Mouse (Mus musculus): Measurements from ENCODE around the gene Fkbp9.
"Not testable (repeated sequence)": the region's sequence is repeated elsewhere in the genome, so short reads cannot be mapped to it uniquely, and the experiment has no call there.

Fkbp9 gene

DNA sequence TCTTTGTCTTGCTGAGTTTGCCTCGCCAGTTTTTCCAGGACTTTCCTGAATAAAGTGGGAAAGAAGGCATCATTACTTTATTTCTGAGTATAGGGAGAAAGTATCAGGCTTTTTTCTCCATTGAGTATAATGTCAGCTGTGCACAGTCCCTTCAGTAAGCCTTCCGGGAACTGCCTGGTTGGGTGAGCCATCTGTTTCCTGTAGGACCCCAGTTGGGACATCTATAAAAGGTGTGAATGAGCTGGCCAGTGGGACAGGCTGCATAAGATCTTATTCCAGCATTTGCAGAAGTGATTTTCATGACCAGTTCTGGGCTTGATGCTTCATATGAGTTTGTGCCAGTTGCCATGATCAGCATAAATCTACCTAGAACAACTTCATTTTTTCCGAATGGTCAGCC, 11.4 kb downstream of the Fkbp9 start:
- DNase-seq, result no peak

DNA sequence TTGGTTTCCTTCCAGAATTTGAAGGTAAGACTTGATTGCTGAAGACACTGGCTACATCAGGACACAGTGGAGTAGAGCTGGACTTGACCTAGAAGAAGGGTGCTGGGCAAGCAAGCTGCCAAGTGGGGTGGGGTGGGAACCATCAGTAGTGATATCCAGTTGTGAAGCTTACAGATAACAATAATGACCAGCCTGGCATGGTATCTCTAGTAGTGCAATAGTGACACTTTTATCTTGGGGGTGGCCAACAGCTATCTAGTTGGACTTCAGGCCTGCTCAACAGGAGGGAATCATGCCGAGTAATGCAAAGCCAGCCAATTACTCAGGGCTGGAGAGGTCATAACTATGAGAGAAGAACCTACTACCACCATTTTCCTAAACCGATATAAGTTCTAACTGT, 12.5 kb downstream of the Fkbp9 start:
- DNase-seq, result no peak

DNA sequence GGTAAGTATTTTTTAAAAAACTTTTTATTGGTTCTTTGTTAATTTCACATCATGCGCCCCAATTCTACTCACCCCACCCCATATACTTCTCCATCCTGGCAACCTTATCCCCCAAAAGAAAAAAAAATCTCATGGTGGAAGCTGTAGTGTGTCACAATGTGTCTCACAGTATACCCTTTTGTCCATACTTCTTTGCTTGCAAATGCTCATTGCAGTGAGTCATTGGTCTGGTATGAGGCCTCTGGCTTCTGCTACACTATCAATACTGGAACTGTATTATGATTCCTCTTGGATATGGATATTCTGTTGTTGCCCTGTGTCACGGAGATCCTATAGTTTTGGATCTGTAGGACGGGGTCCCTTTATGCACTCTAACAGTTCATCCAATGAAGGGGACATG, 17.1 kb downstream of the Fkbp9 start:
- no peak for DNase-seq

DNA sequence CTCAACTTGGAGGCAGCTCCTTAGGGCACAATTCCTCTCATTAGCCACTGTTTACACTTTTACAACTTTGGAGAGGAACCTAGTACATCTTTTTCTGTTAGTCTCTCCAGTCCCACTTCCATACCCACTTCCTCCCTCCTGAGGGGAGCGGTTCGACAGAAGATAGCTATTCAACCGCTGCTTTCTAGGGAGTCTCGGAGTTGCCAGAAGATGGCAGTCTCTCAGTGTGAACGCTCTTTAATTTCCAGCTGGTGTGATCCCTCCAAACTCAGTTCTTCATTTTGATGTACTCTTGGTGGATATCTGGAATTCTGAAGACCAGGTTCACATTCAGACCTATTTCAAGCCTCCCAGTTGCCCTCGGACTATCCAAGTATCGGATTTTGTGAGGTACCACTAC, 18.5 kb downstream of the Fkbp9 start:
- no peak for DNase-seq

DNA sequence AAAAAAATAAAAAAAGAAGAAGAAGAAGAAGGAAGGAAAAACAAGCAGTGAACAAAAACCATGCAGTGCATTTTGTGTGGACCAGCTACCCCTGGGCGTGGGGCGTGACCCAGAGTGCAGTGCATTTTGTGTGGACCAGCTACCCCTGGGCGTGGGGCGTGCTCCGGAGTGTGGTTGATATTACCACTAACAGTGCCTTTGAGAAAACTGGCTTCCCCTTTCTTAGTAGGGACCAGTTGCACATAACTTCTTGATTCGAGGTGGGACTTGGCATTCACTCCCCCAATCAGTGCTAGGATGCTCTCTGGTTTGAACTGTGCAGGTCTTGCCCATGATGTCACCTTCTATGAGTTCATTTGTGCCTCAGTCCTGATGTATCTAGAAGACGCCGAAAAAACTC, 22.9 kb downstream of the Fkbp9 start:
- no peak for DNase-seq

DNA sequence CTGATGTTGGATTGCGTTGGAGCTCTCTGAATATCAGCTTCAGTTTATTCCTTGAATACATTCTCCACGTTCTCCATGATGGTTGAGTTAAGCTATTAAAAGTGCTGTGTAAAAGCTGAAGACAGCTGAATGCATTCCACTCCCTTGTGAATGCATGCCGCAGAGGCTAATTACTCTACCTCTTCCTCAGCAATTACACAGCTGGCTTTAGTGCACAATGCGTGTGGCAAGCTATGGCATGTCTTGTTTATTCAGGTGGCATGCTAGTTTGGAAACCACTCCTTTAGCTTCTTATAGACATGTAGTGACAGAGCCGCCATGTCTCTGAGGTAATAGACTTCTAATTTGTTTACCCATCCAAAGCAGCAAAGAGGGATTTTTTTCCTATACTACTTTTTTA, 24.9 kb downstream of the Fkbp9 start:
- DNase-seq, result no peak

DNA sequence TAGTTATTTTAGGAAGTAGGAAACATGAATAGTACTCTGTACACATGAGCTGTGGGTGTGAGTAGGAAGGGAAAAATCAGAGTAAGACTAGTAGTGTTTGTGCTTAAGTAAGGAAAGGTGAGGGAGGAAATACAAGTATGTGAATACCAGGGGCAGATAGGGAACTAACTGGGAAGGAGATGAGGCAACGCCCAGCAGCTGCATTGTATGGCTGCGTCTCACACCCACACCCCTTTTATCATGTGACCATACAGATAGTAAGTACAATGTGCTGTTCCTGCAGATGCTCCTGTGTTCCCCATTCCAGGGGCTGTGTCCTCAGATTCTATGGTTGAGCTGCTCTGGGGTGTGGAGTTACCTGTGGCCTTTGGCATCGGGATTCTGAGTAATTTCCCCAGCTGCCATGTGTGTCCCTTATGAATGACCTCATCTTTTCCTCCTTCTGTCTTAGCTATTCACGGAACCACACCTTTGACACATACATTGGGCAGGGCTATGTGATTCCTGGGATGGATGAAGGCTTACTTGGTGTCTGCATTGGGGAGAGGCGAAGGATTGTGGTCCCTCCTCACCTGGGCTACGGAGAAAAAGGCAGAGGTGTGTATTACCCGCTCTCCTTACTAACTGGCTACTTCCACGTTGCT, 28.5 kb downstream of the Fkbp9 start:
- no peak for DNase-seq

DNA sequence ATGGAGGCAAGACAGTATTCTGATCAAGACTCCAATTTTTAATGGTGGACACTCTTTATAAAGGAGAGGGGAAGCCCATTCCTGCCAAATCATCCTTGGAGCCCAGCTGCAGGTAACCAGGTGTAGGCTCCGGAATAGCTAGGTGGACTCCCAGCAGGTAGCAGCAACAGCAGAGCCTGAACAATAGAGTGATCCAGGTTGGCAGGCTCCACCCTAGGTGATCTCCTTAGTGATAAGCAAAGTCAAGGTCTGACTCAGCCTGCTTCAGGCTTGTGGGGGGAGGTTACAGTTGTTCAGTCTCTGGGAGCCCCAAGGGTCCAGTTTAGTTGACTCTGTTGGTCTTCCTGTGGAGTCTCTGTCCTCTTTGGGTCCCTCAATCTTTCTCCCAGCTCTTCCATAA, 35.0 kb downstream of the Fkbp9 start:
- DNase-seq, result not testable (repeated sequence)

DNA sequence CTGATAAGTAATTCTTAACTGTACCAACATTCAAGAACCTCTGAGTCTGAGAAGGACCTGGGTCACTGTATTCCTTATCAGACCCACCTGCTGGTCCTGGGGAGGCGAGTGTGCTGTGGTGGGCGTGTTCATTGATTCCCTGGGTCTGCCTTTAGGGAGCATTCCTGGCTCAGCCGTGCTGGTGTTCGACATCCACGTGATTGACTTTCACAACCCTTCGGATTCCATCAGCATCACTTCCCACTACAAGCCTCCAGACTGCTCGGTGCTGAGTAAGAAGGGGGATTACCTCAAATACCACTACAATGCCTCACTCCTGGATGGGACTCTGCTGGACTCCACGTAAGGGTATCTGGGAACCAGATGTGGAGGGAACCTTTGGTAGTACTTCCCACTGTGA, 36.7 kb downstream of the Fkbp9 start:
- no peak for DNase-seq

DNA sequence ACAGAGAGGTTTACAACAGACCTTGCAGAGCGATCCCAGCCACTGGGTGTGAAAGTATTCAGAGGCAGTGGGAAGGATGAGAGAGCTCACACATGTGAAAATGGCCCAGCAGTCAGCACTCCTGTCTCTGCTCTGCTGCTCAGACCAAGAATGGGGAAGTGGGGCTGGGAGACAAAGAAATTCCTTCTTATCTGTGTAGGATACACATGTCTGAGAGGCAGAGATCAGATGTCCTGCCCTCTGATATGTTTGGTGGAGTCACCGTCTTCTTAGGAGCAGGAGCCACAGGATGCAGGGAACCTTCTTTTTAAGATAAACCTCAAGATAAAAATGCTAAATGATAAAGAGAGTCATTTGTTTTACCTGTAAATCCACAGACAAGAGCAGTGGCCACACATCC, 38.2 kb downstream of the Fkbp9 start:
- no peak for DNase-seq

DNA sequence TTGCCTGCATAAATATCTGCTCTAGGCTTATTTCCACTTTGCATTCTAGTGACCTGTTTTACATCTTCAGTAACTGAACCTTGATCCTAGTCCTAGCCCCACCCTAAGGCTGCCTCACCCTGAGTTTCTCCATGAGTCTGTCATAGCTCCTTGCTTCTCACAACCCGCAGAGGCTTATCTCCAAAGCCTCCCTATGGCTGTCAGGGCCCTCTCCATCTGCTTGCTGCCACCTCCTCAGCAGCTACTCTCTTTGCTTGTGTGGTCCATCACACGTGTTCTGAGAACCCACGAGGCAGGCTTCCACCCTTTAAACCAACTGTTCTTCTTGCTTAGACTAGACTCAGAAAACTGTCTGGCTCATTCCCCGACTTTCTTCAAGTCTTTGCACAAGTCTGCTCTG, 45.0 kb downstream of the Fkbp9 start:
- DNase-seq, result no peak

DNA sequence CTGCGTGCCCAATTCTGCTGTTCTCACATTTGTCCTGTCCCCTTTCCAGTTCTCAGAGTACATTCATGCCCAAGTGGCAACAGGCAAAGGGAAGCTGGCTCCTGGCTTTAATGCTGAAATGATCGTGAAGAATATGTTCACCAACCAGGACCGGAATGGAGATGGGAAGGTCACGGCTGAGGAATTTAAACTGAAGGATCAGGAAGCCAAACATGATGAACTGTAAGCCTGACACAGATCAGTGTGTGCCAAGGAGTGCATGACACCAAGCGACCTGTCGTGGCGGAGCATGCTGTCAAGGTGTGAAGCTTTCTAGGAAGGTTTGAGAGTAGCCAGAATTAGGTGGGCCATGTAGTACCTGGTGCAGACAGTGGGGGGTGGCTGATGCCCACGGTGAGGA, 46.1 kb downstream of the Fkbp9 start:
- DNase-seq, result no peak

DNA sequence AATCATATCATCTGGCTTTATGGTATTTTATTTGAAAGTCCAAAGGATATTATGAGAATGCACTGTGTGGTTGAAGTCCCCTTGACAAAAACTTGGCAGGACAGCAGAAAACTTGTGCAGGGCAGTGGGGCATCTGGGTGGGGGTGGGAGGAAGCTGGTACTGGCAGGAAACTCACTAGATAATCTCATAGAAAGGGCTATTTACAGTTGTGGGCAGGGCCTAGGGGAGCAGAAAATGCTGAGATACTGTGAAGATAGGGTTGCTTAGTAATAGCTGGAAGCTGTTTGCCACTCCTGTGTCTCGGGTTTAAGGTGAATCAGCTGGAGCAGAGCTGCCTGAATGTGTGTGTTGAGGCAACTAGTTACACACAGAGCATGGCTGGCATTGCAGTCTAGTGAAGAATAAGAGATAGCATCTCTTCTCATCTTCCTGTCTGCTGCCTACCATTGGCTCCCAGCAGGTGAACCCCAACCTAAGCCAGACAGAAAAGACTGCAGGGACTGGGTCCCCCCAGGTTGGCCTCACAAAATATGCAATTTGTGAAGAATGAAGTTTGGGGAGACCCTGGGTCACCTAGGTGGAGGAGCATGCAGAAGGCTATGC, 47.6 kb downstream of the Fkbp9 start:
- no peak for DNase-seq

DNA sequence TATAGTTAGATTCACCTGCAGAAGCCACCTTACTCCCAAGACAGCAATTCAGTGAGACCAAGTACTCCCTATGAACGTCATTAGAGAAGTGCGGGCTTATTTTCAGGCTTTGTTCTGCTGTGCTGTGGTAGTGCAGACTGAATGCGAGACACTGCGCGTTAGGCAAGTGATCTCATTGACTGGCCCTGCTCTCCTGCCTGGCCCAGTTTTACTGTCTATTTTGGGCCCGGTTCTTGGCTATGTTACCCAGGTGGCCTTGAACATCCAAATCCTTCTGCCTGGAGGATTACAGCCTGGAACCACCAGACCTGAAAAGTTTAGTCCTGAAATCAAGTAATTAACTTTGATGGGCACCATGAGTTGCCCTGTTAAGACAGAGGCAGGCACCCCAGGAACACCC, 56.7 kb downstream of the Fkbp9 start:
- DNase-seq, result no peak

DNA sequence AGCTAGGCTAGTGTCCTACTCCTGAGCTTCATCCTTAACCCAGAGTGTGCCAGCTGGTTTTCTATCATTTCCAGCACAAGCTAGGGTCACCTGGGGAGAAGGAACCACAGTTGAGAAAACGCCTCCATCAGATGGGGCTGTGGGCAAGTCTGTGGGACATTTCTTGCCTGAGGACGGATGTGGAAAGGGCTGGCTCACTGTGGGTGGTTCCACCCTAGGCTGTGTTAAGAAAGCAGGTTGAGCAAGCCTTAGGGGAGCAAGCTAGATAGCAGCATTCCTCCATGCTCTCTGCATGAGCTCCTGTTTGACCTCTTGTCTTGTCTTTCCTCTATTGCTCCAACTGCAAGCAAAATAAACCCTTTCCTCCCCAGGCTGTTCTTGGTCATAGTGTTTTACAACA, 58.9 kb downstream of the Fkbp9 start:
- DNase-seq, result no peak

DNA sequence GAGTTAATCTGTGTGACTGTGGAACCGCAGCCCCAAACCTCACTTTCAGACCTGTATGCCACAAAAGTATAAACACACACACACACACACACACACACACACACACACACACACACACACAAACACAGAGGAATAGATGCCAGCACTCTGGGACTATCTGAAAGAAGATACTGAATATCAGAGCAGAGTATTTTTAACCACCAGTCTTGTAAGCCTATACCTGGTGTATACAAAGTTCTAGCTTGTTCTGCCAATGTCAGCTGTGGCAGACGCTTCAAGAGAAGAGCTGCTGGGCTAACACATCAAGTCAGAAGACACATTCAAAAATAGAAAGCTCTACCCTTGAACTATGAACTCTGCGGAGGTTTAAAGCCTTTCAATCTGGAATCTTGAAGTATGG, 67.7 kb downstream of the Fkbp9 start:
- DNase-seq, result no peak

DNA sequence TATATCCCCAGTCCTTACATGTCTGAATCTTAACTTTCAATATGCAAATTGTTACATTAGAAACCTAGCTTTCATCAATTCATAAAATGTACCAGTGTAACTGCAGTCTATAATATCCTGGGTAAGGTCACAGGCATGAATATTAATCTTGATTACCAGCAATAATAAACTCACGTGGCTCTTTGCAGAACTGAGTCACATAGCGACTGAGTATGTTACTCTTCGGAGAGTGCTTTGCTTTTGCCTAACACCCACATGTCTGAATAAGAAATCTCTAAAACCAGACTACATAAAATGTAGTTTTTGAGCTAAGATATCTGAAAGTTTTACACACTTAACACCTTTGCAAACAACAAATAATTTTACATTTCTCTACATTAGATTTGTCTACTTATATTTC, 69.5 kb downstream of the Fkbp9 start:
- no peak for DNase-seq

DNA sequence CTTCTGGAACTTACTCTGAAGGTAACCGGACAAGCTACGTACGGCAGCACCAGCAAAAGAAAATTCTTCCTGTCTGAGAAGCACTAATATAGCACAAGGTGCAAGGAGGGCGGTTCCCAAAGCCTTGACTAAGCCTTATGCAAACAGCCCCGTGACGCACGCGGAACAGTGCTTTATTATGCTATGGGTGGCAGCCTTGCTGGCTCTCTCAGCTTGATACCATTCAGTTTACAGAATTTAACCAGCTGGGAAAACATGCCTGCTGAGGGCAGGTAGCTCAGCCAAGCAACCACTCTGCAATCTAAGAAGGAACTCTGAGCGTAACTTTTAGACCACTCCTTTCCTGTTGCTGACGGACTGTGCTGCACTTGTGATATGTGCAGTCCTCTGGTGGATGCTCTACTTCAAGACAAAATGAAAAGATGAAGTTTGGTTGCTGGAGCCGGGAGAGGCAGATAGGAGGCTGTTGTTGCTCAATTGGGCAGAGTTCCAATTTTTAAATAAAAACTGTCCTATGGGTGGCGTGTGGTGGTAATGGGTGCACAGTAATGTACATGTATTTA, 70.0 kb downstream of the Fkbp9 start:
- DNase-seq, result peak; percentile 68 to 71

DNA sequence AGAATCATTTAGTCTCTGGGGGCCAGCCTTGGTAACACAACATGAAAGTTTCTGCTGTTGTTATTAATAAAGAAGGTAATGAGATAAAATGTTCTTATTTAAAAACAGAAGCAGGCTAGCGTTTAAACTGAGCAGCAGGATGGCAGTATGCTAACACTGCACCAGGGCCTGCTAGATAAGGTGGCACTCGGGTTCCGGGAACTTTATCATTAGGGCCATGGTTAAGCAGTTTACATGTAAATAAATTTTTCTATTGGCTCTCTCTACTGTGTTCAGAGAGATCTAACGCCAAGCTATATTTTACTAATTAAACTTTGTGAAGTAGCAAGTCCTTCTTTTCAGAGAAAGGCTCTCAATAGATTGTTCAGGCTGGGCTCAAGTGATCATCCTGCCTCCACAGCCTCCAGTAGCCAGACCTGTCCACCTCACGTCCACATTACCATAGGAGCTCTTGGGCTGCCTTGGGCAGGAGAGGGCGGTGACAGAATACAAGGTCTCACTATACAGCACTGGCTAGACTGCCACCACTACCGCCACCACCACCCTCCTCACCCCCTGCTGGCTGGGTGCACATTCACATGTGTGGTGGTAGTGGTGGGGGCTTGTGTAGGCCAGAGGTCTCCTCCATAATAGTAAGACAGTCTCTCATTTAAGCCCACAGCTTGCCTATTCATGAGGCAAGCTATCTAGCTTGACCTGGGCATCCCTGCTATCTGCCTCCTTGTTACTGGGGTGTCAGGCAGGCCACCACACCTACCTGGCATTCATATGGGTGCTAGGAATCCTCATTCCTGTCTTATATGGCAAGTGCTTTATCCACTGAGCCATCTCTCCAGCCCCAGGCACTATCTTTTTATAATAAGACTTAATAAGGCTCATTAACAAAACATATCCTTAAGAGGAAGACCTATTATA, 71.0 kb downstream of the Fkbp9 start:
- no peak for DNase-seq

DNA sequence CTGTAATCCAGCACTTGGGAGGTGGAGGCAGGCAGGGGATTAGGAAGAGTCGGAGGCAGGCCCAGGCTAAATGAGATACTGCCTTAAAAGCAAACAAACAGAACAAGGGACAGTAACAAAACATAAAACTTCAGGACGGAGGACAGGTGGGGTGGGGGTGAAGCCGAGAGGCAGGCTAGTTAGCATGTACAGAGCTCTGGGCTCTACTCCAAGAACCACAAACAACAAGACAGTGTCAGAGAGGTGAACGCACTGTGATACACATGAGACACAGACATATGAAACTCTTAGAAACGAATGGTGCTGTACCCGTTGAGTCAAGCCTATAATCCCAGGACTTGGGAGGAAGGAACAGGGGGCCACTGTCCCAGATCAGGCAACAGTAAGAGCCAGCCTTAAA, 72.0 kb downstream of the Fkbp9 start:
- DNase-seq, result no peak

DNA sequence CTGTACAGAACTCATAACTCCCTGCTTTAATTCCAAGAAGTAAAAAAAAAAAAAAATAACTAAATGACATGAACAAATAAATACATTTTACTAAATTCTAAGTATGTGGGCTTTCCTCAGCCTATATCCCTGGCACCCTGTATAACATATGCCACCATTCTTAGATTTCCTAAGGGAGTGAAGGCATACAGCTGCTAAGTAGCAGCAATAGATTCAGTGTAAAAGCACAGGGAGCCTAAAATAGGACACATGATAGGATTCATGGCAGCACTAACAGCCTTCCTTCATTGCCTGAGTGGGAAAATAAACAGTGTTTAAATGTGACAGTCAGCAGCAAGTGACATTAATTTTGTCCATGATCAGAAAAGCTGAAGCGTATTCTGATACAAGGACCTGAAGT, 72.5 kb downstream of the Fkbp9 start:
- DNase-seq, result no peak

DNA sequence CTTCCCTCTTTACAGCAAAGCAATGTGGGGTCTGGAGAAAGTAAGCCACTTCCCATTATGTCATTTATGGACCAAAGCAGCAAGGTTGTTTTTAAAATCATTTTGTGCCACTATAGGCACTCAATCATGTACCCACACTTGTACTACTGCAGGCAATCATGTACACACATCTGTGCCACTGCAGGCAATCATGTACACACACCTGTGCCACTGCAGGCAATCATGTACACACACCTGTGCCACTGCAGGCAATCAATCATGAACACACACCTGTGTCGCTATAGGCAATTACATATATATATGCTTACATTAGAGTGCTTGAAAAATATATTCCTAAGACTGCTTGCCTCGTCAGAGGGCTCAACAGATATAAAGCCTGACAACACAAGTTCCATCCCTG, 73.1 kb downstream of the Fkbp9 start:
- DNase-seq, result no peak

DNA sequence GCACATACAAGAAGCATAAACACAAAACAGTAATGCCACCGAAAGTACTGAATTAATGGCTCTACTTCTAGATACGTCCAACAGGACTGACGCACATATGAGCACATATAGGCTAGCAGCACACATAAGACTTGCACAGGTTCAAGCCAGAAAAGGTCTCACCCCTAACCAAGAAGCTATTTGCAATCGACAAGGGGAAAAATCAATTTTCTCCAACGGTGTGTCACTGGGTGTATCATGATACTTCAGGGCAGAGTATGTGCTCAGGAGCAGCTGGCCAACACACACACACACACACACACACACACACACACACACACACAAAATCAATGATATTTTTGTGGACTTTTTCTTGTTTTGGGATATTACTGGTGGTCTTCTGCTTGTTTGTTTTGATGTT, 73.6 kb downstream of the Fkbp9 start:
- no peak for DNase-seq

All from lung, postnatal 4 days (tissue).